26 mouse cellular contexts compared by ENCODE assay signal in the genomic region with DNA sequence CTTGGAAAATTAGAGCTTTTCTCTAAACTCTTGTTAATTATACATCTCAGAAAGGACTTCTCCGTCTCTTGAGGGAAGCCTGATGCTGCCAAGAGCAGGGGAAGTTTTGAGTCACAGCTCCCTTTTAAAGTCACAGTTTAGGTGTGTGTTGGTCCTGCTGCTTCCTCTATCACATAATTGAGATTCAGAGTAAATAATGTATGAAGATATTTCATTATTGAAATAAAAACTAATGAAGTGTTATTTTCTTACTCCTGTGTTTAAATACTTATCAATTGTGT.
DNase-seq lines count a peak whose midpoint lies in the region; ATAC-seq lines count a peak whose summit lies in the region.
"Had no signal": no experiment of that assay in that cellular context is flagged by ENCODE, and none has a peak within 500 bp of the region (broad histone marks: within the 10 kb centered on the region; RNA-seq: fewer than 3 reads in every experiment).

No protein-coding gene starts in this region.

- no peaks in the 10 kb centered on the region for H3K36me3 ChIP-seq in limb, embryonic 12.5 days
- H3K36me3 ChIP-seq in limb, embryonic 10.5 days, result no peaks in the 10 kb centered on the region
- no peaks in the 10 kb centered on the region for H3K36me3 ChIP-seq in limb, embryonic 13.5 days
- no peaks in the 10 kb centered on the region for H3K36me3 ChIP-seq in hindbrain, embryonic 14.5 days (replicated peaks; ENCODE audit: control insufficient read depth, insufficient read depth)
- H3K36me3 ChIP-seq: embryonic facial prominence, embryonic 10.5 days; embryonic facial prominence, embryonic 12.5 days; forebrain, embryonic 15.5 days; G1E had no signal

- H3K4me2 ChIP-seq in limb, embryonic 12.5 days, result no peak overlapping the region
- H3K4me2 ChIP-seq in limb, embryonic 13.5 days (replicated peaks), result no peak overlapping the region
- H3K4me2 ChIP-seq in hindbrain, embryonic 14.5 days (replicated peaks), result no peak overlapping the region
- H3K4me2 ChIP-seq: embryonic facial prominence, embryonic 12.5 days; forebrain, embryonic 13.5 days; forebrain, embryonic 15.5 days had no signal

- no peak for ATAC-seq in limb, embryonic 12.5 days (ENCODE audit: insufficient number of reproducible peaks, insufficient read depth, low FRiP score, low TSS enrichment, low read depth)
- no peak for ATAC-seq in limb, embryonic 13.5 days (ENCODE audit: low FRiP score, low read depth)
- no peak for ATAC-seq in hindbrain, embryonic 14.5 days (ENCODE audit: low FRiP score)
- ATAC-seq: activated CD4-positive, CD25-positive, alpha-beta regulatory T cell, adult 4 months; CD4-positive, CD25-positive, alpha-beta regulatory T cell, adult 4 months; forebrain, embryonic 13.5 days; forebrain, embryonic 15.5 days; forebrain, postnatal 0 days; Patski had no signal

- H3K27me3 ChIP-seq in limb, embryonic 12.5 days, result no peaks in the 10 kb centered on the region
- H3K27me3 ChIP-seq in limb, embryonic 10.5 days (ENCODE audit: low read depth, poor library complexity, severe bottlenecking), result no peaks in the 10 kb centered on the region
- no peaks in the 10 kb centered on the region for H3K27me3 ChIP-seq in limb, embryonic 13.5 days
- H3K27me3 ChIP-seq in hindbrain, embryonic 14.5 days (ENCODE audit: control insufficient read depth, insufficient read depth, low read length), result no peaks in the 10 kb centered on the region
- H3K27me3 ChIP-seq: CH12.LX; embryonic facial prominence, embryonic 12.5 days; forebrain, embryonic 13.5 days; forebrain, embryonic 15.5 days had no signal

- 17% methylated on average over 1 of the region's 1 CpGs for WGBS in limb, embryonic 12.5 days
- WGBS in limb, embryonic 10.5 days, result 54% methylated on average over 1 of the region's 1 CpGs
- WGBS in limb, embryonic 13.5 days, result 21% methylated on average over 1 of the region's 1 CpGs
- WGBS in hindbrain, embryonic 14.5 days, result 84% methylated on average over 1 of the region's 1 CpGs

- 0 out of 2 replicates have a peak overlapping the region, but pooled peaks have one; percentile 31 for H3K27ac ChIP-seq in limb, embryonic 12.5 days
- H3K27ac ChIP-seq in limb, embryonic 10.5 days, result no peak overlapping the region
- peak overlapping the region; percentile 40; the same call in 1 of the 2 replicates for H3K27ac ChIP-seq in limb, embryonic 13.5 days
- no peak overlapping the region for H3K27ac ChIP-seq in hindbrain, embryonic 14.5 days
- H3K27ac ChIP-seq: embryonic facial prominence, embryonic 10.5 days; embryonic facial prominence, embryonic 12.5 days; forebrain, embryonic 13.5 days; forebrain, embryonic 15.5 days had no signal

- H3K9ac ChIP-seq in limb, embryonic 12.5 days (replicated peaks), result no peak overlapping the region
- no peak overlapping the region for H3K9ac ChIP-seq in limb, embryonic 13.5 days
- H3K9ac ChIP-seq in hindbrain, embryonic 14.5 days, result no peak overlapping the region
- H3K9ac ChIP-seq: embryonic facial prominence, embryonic 12.5 days; forebrain, embryonic 13.5 days; forebrain, embryonic 15.5 days; forebrain, postnatal 0 days had no signal

- H3K4me1 ChIP-seq in limb, embryonic 12.5 days (replicated peaks), result no peaks in the 10 kb centered on the region; the same call in 1 of the 2 replicates
- no peaks in the 10 kb centered on the region for H3K4me1 ChIP-seq in limb, embryonic 10.5 days
- peaks cover 14% of the 10 kb centered on the region for H3K4me1 ChIP-seq in limb, embryonic 13.5 days
- H3K4me1 ChIP-seq in hindbrain, embryonic 14.5 days (replicated peaks; ENCODE audit: control insufficient read depth, insufficient read depth, low read length), result no peaks in the 10 kb centered on the region
- H3K4me1 ChIP-seq: embryonic facial prominence, embryonic 10.5 days; forebrain, embryonic 13.5 days; forebrain, embryonic 15.5 days had no signal

- no peak for DNase-seq in limb, embryonic 10.5 days (ENCODE audit: low spot score)
- peak; percentile 16 for DNase-seq in 3T3-L1 (ENCODE audit: low read depth, low spot score)
- DNase-seq in brain, adult 2 months (ENCODE audit: low read depth, low spot score), result peak; percentile 60
- DNase-seq in hindbrain, embryonic 14.5 days (ENCODE audit: low spot score), result no peak
- DNase-seq in right cerebral cortex, postnatal 4 days, result no peak
- no peak for DNase-seq in adrenal gland, adult 2 months
- DNase-seq: adrenal gland, postnatal 10 days; adrenal gland, postnatal 36 days; B cell, adult 2 months; cerebellum, adult 11-12 months; cerebellum, adult 2 months; cerebellum, adult 9-10 months; cerebellum, postnatal 10 days; cerebellum, postnatal 25 days; forebrain, postnatal 0 days had no signal

- no peaks in the 10 kb centered on the region for H3K9me3 ChIP-seq in limb, embryonic 12.5 days
- no peaks in the 10 kb centered on the region for H3K9me3 ChIP-seq in limb, embryonic 10.5 days (replicated peaks)
- no peaks in the 10 kb centered on the region for H3K9me3 ChIP-seq in limb, embryonic 13.5 days
- H3K9me3 ChIP-seq in hindbrain, embryonic 14.5 days (ENCODE audit: control insufficient read depth, low read length), result no peaks in the 10 kb centered on the region
- H3K9me3 ChIP-seq: embryonic facial prominence, embryonic 10.5 days; embryonic facial prominence, embryonic 12.5 days; forebrain, embryonic 13.5 days; forebrain, embryonic 15.5 days had no signal

- H3K4me3 ChIP-seq in limb, embryonic 12.5 days (replicated peaks), result no peak overlapping the region
- H3K4me3 ChIP-seq in limb, embryonic 10.5 days, result no peak overlapping the region
- no peak overlapping the region for H3K4me3 ChIP-seq in limb, embryonic 13.5 days
- no peak overlapping the region for H3K4me3 ChIP-seq in hindbrain, embryonic 14.5 days (replicated peaks; ENCODE audit: low read length)
- H3K4me3 ChIP-seq: embryonic facial prominence, embryonic 10.5 days; embryonic facial prominence, embryonic 12.5 days; forebrain, embryonic 13.5 days; forebrain, embryonic 15.5 days had no signal

Comparison
In these comparisons a context has a peak if more than half of its experiments do, and no peak if none do; other contexts are left out.
1. H3K27ac ChIP-seq: peak in limb, embryonic 12.5 days (single experiment) and limb, embryonic 13.5 days (single experiment); none in limb, embryonic 10.5 days (single experiment) and hindbrain, embryonic 14.5 days (single experiment).
2. DNase-seq: peak in 3T3-L1 (single experiment) and brain, adult 2 months (single experiment); none in limb, embryonic 10.5 days (single experiment), hindbrain, embryonic 14.5 days (single experiment), right cerebral cortex, postnatal 4 days (single experiment) and adrenal gland, adult 2 months (single experiment).